Mouse (Mus musculus) right cerebral cortex, postnatal 4 days (tissue): ENCODE results near the gene BC005624.

Experiments
- DNase-seq: peaks from one replicate; pipeline ENCODE4 v3.0.0-alpha.2; 2022

Gene BC005624

GRCm38 (mm10) chr2:30981790-30982513 is at the start of gene BC005624, which contains the start of gene Usp20:
TSS of gene BC005624 (minus strand) at chr2:30982201.
TSS of gene Usp20 (plus strand) at chr2:30982279.
- peak; percentile 98 for DNase-seq

GRCm38 (mm10) chr2:31026642-31027041 is 44.6 kb upstream of the BC005624 start:
- DNase-seq: no peak

- DNase-seq: no peak
Observed at GRCm38 (mm10) chr2:31025458-31025857, 43.5 kb upstream of the BC005624 start.

- peak; percentile 51 for DNase-seq
Observed at GRCm38 (mm10) chr2:31024618-31025370, 42.8 kb upstream of the BC005624 start.

GRCm38 (mm10) chr2:31023940-31024339 is 41.9 kb upstream of the BC005624 start:
- no peak for DNase-seq

- DNase-seq: no peak
Observed at GRCm38 (mm10) chr2:31020202-31020601, 38.2 kb upstream of the BC005624 start.

- no peak for DNase-seq
Observed at GRCm38 (mm10) chr2:31019011-31019410, 37.0 kb upstream of the BC005624 start.

- DNase-seq: no peak
Observed at GRCm38 (mm10) chr2:31018519-31018918, 36.5 kb upstream of the BC005624 start.

- DNase-seq: no peak
Observed at GRCm38 (mm10) chr2:31017625-31018317, 35.8 kb upstream of the BC005624 start.

- no peak for DNase-seq
Observed at GRCm38 (mm10) chr2:31013371-31014120, 31.5 kb upstream of the BC005624 start.

GRCm38 (mm10) chr2:31007208-31007607 is 25.2 kb upstream of the BC005624 start:
- no peak for DNase-seq

GRCm38 (mm10) chr2:31006434-31006833 is 24.4 kb upstream of the BC005624 start:
- DNase-seq: no peak

- no peak for DNase-seq
Observed at GRCm38 (mm10) chr2:31005453-31005852, 23.5 kb upstream of the BC005624 start.

GRCm38 (mm10) chr2:31002857-31003256 is 20.9 kb upstream of the BC005624 start:
- DNase-seq: no peak

GRCm38 (mm10) chr2:30998443-30999260 is 16.7 kb upstream of the BC005624 start:
- DNase-seq: no peak

- no peak for DNase-seq
Observed at GRCm38 (mm10) chr2:30995432-30995996, 13.5 kb upstream of the BC005624 start.

GRCm38 (mm10) chr2:30994853-30995252 is 12.9 kb upstream of the BC005624 start:
- DNase-seq: no peak

GRCm38 (mm10) chr2:30990221-30990620 is 8.2 kb upstream of the BC005624 start:
- DNase-seq: no peak

GRCm38 (mm10) chr2:30985111-30986020 is 3.4 kb upstream of the BC005624 start:
- no peak for DNase-seq

- no peak for DNase-seq
Observed at GRCm38 (mm10) chr2:30983024-30983423, 1.0 kb upstream of the BC005624 start.
